Mouse (Mus musculus) heart, postnatal 0 days (tissue): ENCODE results near the gene Dexi. TPM values are rescaled to one million over a fixed set of nuclear protein-coding genes. Genes with fewer than 3 reads are reported as not detected.

ENCODE experiments used
- ATAC-seq: fragments of 200-750 bp; cut with Nextera tagmentation; 2 replicates; pipeline ENCODE4 v1.8.0; 2017; ENCODE audit warnings: low read depth, moderate number of reproducible peaks, moderate library complexity; ENCODE audit not compliant: insufficient read depth
- DNase-seq: peaks from one replicate; pipeline ENCODE4 v3.0.0-alpha.2; 2016; ENCODE audit warnings: low spot score
- H3K27ac ChIP-seq: fragments of 300-500 bp; sonication (generic); 2 replicates; pipeline ENCODE4 v1.5.1; 2014; ENCODE audit warnings: low read depth, mild to moderate bottlenecking
- H3K27me3 ChIP-seq: fragments of 300-500 bp; sonication (generic); 2 replicates; pipeline ENCODE4 v1.6.1; 2014; ENCODE audit warnings: low read length, mixed read lengths; ENCODE audit not compliant: control insufficient read depth, insufficient read depth
- H3K36me3 ChIP-seq: fragments of 300-500 bp; sonication (generic); replicated peaks from 2 replicates; pipeline ENCODE4 v1.6.1; 2014; ENCODE audit warnings: low read length, mixed read lengths; ENCODE audit not compliant: control insufficient read depth, insufficient read depth
- H3K4me1 ChIP-seq: fragments of 300-500 bp; sonication (generic); 2 replicates; pipeline ENCODE4 v1.6.1; 2014; ENCODE audit warnings: antibody characterized with exemption; ENCODE audit not compliant: control insufficient read depth, insufficient read depth
- H3K4me2 ChIP-seq: fragments of 300-500 bp; sonication (generic); 2 replicates; pipeline ENCODE4 v1.6.1; 2014; ENCODE audit warnings: low read depth, mild to moderate bottlenecking, low read length, moderate library complexity
- H3K4me3 ChIP-seq: fragments of 300-500 bp; sonication (generic); 2 replicates; pipeline ENCODE4 v1.5.1; 2014; ENCODE audit warnings: low read depth, low read length
- H3K9ac ChIP-seq: fragments of 300-500 bp; sonication (generic); replicated peaks from 2 replicates; pipeline ENCODE4 v1.6.1; 2014; ENCODE audit warnings: low read depth, low read length, mixed read lengths
- H3K9me3 ChIP-seq: fragments of 300-500 bp; sonication (generic); replicated peaks from 2 replicates; pipeline ENCODE4 v1.6.1; 2016; ENCODE audit warnings: low read length; ENCODE audit not compliant: control insufficient read depth
- CTCF ChIP-seq: IDR thresholded peaks from 2 replicates; pipeline ENCODE4 v1.5.1; 2016; ENCODE audit warnings: antibody characterized with exemption, control low read depth, low read depth
- EP300 ChIP-seq: IDR thresholded peaks from 2 replicates; pipeline ENCODE4 v1.6.1; 2016; ENCODE audit warnings: antibody characterized with exemption, low read depth
- WGBS: fragments of 180-500 bp; shearing (Covaris S2); extraction: QIAGEN DNeasy Blood & Tissue Kit; methylation state at CpG from one replicate; pipeline ENCODE4 v1.1.7; 2014; 5-methylcytosine and 5-hydroxymethylcytosine counted together
- polyA plus RNA-seq: library from polyadenylated mRNA; unstranded; fragments of >200 nt; fragmentation: Nextera tagmentation; extraction: Ambion mirVana; gene quantifications from 2 replicates; pipeline ENCODE4 v1.2.1, GENCODE M21; 2015
- total RNA-seq: library from RNA; depleted of rRNA; stranded (reverse); fragments of >200 nt; gene quantifications from 2 replicates; pipeline ENCODE4 v1.2.3, GENCODE M21; 2014; ENCODE audit warnings: low replicate concordance

Gene Dexi
- total and polyA plus RNA-seq, 2 experiments from 2014 or later = 15.6 to 76.4 TPM

DNA sequence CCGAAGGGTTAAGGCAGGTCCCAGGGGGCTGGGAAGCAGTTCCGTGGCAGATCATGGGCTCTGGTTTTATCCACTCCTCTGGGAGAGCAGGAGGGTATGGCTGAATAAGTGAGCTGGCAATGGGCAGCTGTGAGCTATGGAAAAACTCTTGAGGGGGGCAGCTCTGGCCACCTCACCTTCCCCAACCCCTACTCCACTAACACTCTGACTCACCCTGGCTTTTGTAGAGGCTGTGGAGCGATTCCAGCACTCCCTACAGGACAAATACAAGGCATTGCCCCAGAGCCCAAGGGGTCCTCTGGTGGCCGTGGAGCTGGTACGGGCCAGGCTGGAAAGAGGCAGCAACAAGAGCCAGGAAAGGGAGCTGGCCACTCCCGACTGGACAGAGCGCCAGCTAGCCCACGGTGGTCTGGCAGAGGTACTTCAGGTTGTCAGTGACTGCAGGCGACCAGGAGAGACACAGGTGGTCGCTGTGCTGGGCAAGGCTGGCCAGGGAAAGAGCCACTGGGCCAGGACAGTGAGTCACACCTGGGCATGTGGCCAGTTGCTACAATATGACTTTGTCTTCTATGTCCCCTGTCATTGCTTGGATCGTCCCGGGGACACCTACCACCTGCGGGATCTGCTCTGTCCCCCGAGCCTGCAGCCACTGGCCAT lies 32.2 kb downstream of the Dexi start:
- DNase-seq = no peak
- no peak overlapping the region for H3K9ac ChIP-seq
- no peak overlapping the region for H3K4me3 ChIP-seq
- peak; percentile 26; the same call in 1 of the 2 replicates for ATAC-seq
- 36% methylated on average over 14 of the region's 14 CpGs for WGBS
- H3K4me2 ChIP-seq = no peak overlapping the region
- H3K27ac ChIP-seq = no peak overlapping the region
- 0 out of 2 replicates have a peak, but pooled peaks cover 3% of the 10 kb centered on the region for H3K27me3 ChIP-seq
- no peaks in the 10 kb centered on the region for H3K4me1 ChIP-seq
- H3K36me3 ChIP-seq = no peaks in the 10 kb centered on the region
- no peaks in the 10 kb centered on the region for H3K9me3 ChIP-seq
- TF ChIP-seq EP300 (no peak), CTCF (peak; percentile 8; the same call in 1 of the 2 replicates)

GRCm38 (mm10) chr16:10508691-10509090 lies 34.2 kb downstream of the Dexi start:
- DNase-seq (no peak), ATAC-seq (no peak)
- Histone ChIP-seq H3K9me3 (no peaks in the 10 kb centered on the region), H3K9ac (no peak overlapping the region), H3K4me3 (no peak overlapping the region), H3K27me3 (0 out of 2 replicates have a peak, but pooled peaks cover 3% of the 10 kb centered on the region), H3K4me1 (no peaks in the 10 kb centered on the region), H3K27ac (no peak overlapping the region), H3K4me2 (no peak overlapping the region), H3K36me3 (no peaks in the 10 kb centered on the region)
- TF ChIP-seq CTCF (no peak), EP300 (no peak)
- 62% methylated on average over 6 of the region's 6 CpGs for WGBS

GRCm38 (mm10) chr16:10507445-10507844 lies 35.4 kb downstream of the Dexi start:
- no peak for DNase-seq
- no peaks in the 10 kb centered on the region for H3K9me3 ChIP-seq
- 74% methylated on average over 4 of the region's 4 CpGs for WGBS
- H3K27ac ChIP-seq = no peak overlapping the region
- no peak overlapping the region for H3K4me2 ChIP-seq
- no peak overlapping the region for H3K9ac ChIP-seq
- TF ChIP-seq EP300 = no peak
- TF ChIP-seq CTCF = no peak
- 0 out of 2 replicates have a peak, but pooled peaks cover 8% of the 10 kb centered on the region for H3K27me3 ChIP-seq
- H3K4me1 ChIP-seq = no peaks in the 10 kb centered on the region
- no peaks in the 10 kb centered on the region for H3K36me3 ChIP-seq
- no peak for ATAC-seq
- H3K4me3 ChIP-seq = no peak overlapping the region

GRCm38 (mm10) chr16:10503058-10503457 lies 39.8 kb downstream of the Dexi start:
- no peak for TF ChIP-seq CTCF
- no peak for TF ChIP-seq EP300
- Histone ChIP-seq H3K9me3 (no peaks in the 10 kb centered on the region), H3K27me3 (0 out of 2 replicates have a peak, but pooled peaks cover 9% of the 10 kb centered on the region), H3K36me3 (no peaks in the 10 kb centered on the region), H3K4me2 (no peak overlapping the region), H3K4me3 (no peak overlapping the region), H3K27ac (no peak overlapping the region), H3K9ac (no peak overlapping the region), H3K4me1 (0 out of 2 replicates have a peak, but pooled peaks cover 4% of the 10 kb centered on the region)
- DNase-seq (no peak), ATAC-seq (no peak)
- 60% methylated on average over 2 of the region's 2 CpGs for WGBS

DNA sequence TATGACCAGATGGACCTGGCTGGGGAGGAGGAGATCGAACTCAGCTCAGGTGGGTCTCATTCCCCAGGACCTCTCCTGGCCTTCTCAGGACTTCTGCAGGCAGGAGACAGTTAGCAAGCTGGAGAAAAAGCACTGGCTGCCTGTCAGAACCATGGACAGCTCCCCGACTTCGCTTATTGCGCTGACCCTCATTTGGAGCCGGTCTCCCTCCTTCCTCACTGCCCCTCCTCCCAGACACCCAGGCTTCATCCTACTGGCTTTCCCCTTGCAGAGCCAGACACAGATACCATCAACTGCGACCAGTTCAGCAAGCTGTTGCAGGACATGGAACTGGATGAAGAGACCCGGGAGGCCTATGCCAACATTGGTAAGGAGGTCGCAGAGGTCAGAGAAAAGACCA lies 41.0 kb downstream of the Dexi start:
- no peak for TF ChIP-seq CTCF
- no peak for TF ChIP-seq EP300
- DNase-seq = peak; percentile 24
- Histone ChIP-seq H3K27me3 (0 out of 2 replicates have a peak, but pooled peaks cover 9% of the 10 kb centered on the region), H3K9me3 (no peaks in the 10 kb centered on the region), H3K4me3 (no peak overlapping the region), H3K27ac (no peak overlapping the region), H3K36me3 (no peaks in the 10 kb centered on the region), H3K4me2 (no peak overlapping the region), H3K9ac (no peak overlapping the region), H3K4me1 (0 out of 2 replicates have a peak, but pooled peaks cover 6% of the 10 kb centered on the region)
- 10% methylated on average over 8 of the region's 8 CpGs for WGBS
- peak; percentile 47; the same call in 1 of the 2 replicates for ATAC-seq

GRCm38 (mm10) chr16:10499122-10499521 lies 43.7 kb downstream of the Dexi start:
- Histone ChIP-seq H3K9ac (no peak overlapping the region), H3K27me3 (0 out of 2 replicates have a peak, but pooled peaks cover 9% of the 10 kb centered on the region), H3K4me1 (0 out of 2 replicates have a peak, but pooled peaks cover 6% of the 10 kb centered on the region), H3K36me3 (no peaks in the 10 kb centered on the region), H3K27ac (no peak overlapping the region), H3K9me3 (no peaks in the 10 kb centered on the region), H3K4me3 (no peak overlapping the region), H3K4me2 (no peak overlapping the region)
- TF ChIP-seq EP300 = no peak
- no peak for TF ChIP-seq CTCF
- WGBS = 39% methylated on average over 1 of the region's 1 CpGs
- no peak for ATAC-seq
- no peak for DNase-seq
